Mouse (Mus musculus): Measurements from ENCODE around the gene Nes. TPM values are rescaled to one million over a fixed set of nuclear protein-coding genes. Genes with fewer than 3 reads are reported as not detected.
A peak's percentile ranks its signal among the peaks of the same experiment; 100 is the strongest.

Nes gene
- total RNA-seq, 1 experiment: 29.4 TPM

GRCm38 (mm10) chr3:88000816-88001595 lies 30.1 kb downstream of the Nes start:
- in situ Hi-C loops (cut with MboI; ENCODE audit: low sequenced_read_pairs in 2 of 2, unreplicated experiment in 2 of 2): no loop called here
- H3K4me3 ChIP-seq (ENCODE audit: insufficient read depth in 1 of 2, low read depth in 1 of 2, low read length in 2 of 2, poor library complexity in 1 of 2, severe bottlenecking in 1 of 2): peak overlapping the region in 1 of 2 experiments; percentile 80; a peak in 2 of 4 replicates
- TF ChIP-seq ZC3H11A (IDR thresholded peaks at IDR 0.05; ENCODE audit: borderline replicate concordance, low read depth, low read length) (no peak), MAFK (IDR thresholded peaks at IDR 0.05; ENCODE audit: insufficient read depth, low read depth, low read length) (no peak), HCFC1 (IDR thresholded peaks at IDR 0.05; ENCODE audit: borderline replicate concordance, insufficient read depth, low read length) (no peak), ZNF384 (IDR thresholded peaks at IDR 0.05; ENCODE audit: low read depth, low read length) (no peak), CHD2 (IDR thresholded peaks at IDR 0.05; ENCODE audit: low read depth, low read length) (no peak)
- no peaks in the 10 kb centered on the region for H3K9me3 ChIP-seq (ENCODE audit: control insufficient read depth, insufficient read depth, low read depth, low read length)
- H3K36me3 ChIP-seq (ENCODE audit: control insufficient read depth, insufficient read depth, low read length, poor library complexity, severe bottlenecking): no peaks in the 10 kb centered on the region
- no peak overlapping the region for H3K27ac ChIP-seq (ENCODE audit: insufficient read depth, low read depth, low read length, poor library complexity, severe bottlenecking)
- no peak for DNase-seq (ENCODE audit: low read depth, low spot score)
- no peak overlapping the region for H3K9ac ChIP-seq (ENCODE audit: insufficient read depth, low read depth, low read length, poor library complexity, severe bottlenecking)
- H3K4me1 ChIP-seq (ENCODE audit: control insufficient read depth in 2 of 2, insufficient read depth in 2 of 2, low read length in 2 of 2, poor library complexity in 1 of 2): peaks cover 0 to 15% of the 10 kb centered on the region in 2 experiments; a peak in 2 of 4 replicates

- peak overlapping the region; percentile 27 to 46 for H3K4me3 ChIP-seq (ENCODE audit: insufficient read depth in 1 of 2, low read depth in 1 of 2, low read length in 2 of 2, poor library complexity in 1 of 2, severe bottlenecking in 1 of 2)
- TF ChIP-seq ZNF384 (IDR thresholded peaks at IDR 0.05; ENCODE audit: low read depth, low read length) (no peak), HCFC1 (IDR thresholded peaks at IDR 0.05; ENCODE audit: borderline replicate concordance, insufficient read depth, low read length) (no peak), CHD2 (IDR thresholded peaks at IDR 0.05; ENCODE audit: low read depth, low read length) (no peak), MAFK (IDR thresholded peaks at IDR 0.05; ENCODE audit: insufficient read depth, low read depth, low read length) (no peak)
- DNase-seq (ENCODE audit: low read depth, low spot score): no peak
These were observed 31.6 kb downstream of the Nes start for GRCm38 (mm10) chr3:88002291-88002976.

DNA sequence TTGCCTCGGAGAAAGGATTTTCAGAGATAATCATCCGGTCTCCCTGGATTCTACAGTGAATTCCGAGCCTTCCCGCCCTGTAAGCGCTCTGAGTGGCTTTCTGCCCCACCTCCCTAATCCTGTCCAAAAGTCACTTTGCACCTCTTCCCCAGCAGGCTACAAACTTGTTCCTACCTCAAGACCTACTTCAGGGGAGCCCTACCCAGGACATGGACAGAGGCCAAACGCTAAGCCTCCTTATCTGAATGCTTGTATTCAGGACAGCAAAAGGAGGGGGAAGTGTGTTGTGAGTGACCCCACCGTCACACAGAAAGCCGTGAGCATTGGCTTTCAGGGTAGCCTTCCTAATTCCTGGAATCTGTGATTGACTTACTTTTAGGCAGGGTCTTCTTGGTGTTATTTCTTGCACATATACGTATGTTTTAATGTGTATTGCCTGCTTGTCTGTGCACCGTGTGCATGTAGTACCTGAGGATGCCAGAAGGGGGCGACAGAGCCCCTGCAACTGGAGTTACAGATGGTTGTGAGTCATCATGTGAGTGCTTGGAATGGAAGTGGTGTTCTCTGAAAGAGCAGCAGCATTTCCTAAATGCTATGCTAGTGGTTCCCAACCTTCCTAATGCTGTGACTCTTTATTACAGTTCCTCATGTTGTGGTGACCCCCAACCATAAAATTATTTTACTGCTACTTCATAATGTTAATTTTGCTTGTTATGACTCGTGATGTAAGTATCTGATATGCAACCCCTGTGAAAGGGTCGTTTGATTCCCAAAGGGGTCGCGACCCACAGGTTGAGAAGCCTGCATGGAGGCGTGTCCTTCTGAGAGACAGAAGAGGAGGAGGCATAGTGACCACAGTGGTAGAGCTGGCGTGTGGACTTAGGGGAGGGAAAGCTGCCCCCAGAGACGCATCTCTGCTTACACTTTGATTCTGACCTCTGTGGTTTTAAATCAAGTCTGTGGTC lies 35.2 kb downstream of the Nes start:
- in situ Hi-C loops (cut with MboI; ENCODE audit: low sequenced_read_pairs in 2 of 2, unreplicated experiment in 2 of 2): no loop called here
- Histone ChIP-seq H3K36me3 (ENCODE audit: control insufficient read depth, insufficient read depth, low read length, poor library complexity, severe bottlenecking) (no peaks in the 10 kb centered on the region), H3K4me1 (ENCODE audit: control insufficient read depth in 2 of 2, insufficient read depth in 2 of 2, low read length in 2 of 2, poor library complexity in 1 of 2) (peaks cover 0 to 8% of the 10 kb centered on the region in 2 experiments; a peak in 2 of 4 replicates), H3K9me3 (ENCODE audit: control insufficient read depth, insufficient read depth, low read depth, low read length) (no peaks in the 10 kb centered on the region), H3K4me3 (ENCODE audit: insufficient read depth in 1 of 2, low read depth in 1 of 2, low read length in 2 of 2, poor library complexity in 1 of 2, severe bottlenecking in 1 of 2) (no peak overlapping the region), H3K9ac (ENCODE audit: insufficient read depth, low read depth, low read length, poor library complexity, severe bottlenecking) (no peak overlapping the region), H3K27ac (ENCODE audit: insufficient read depth, low read depth, low read length, poor library complexity, severe bottlenecking) (no peak overlapping the region)
- TF ChIP-seq ZC3H11A (IDR thresholded peaks at IDR 0.05; ENCODE audit: borderline replicate concordance, low read depth, low read length): 0 out of 2 replicates have a peak, but pooled peaks have one; percentile 38
- no peak for TF ChIP-seq MAFK (IDR thresholded peaks at IDR 0.05; ENCODE audit: insufficient read depth, low read depth, low read length)
- TF ChIP-seq ZNF384 (IDR thresholded peaks at IDR 0.05; ENCODE audit: low read depth, low read length): no peak
- TF ChIP-seq CHD2 (IDR thresholded peaks at IDR 0.05; ENCODE audit: low read depth, low read length): peak; percentile 92
- TF ChIP-seq HCFC1 (IDR thresholded peaks at IDR 0.05; ENCODE audit: borderline replicate concordance, insufficient read depth, low read length): no peak
- DNase-seq (ENCODE audit: low read depth, low spot score): peak; percentile 62

More at GRCm38 (mm10) chr3:88002291-88002976, 31.6 kb downstream of the Nes start:
- H3K9me3 ChIP-seq (ENCODE audit: control insufficient read depth, insufficient read depth, low read depth, low read length): no peaks in the 10 kb centered on the region
- peaks cover 0 to 12% of the 10 kb centered on the region in 2 experiments; a peak in 2 of 4 replicates for H3K4me1 ChIP-seq (ENCODE audit: control insufficient read depth in 2 of 2, insufficient read depth in 2 of 2, low read length in 2 of 2, poor library complexity in 1 of 2)
- in situ Hi-C loops (cut with MboI; ENCODE audit: low sequenced_read_pairs in 2 of 2, unreplicated experiment in 2 of 2): no loop called here
- H3K36me3 ChIP-seq (ENCODE audit: control insufficient read depth, insufficient read depth, low read length, poor library complexity, severe bottlenecking): no peaks in the 10 kb centered on the region
- no peak overlapping the region for H3K9ac ChIP-seq (ENCODE audit: insufficient read depth, low read depth, low read length, poor library complexity, severe bottlenecking)
- no peak overlapping the region for H3K27ac ChIP-seq (ENCODE audit: insufficient read depth, low read depth, low read length, poor library complexity, severe bottlenecking)

DNA sequence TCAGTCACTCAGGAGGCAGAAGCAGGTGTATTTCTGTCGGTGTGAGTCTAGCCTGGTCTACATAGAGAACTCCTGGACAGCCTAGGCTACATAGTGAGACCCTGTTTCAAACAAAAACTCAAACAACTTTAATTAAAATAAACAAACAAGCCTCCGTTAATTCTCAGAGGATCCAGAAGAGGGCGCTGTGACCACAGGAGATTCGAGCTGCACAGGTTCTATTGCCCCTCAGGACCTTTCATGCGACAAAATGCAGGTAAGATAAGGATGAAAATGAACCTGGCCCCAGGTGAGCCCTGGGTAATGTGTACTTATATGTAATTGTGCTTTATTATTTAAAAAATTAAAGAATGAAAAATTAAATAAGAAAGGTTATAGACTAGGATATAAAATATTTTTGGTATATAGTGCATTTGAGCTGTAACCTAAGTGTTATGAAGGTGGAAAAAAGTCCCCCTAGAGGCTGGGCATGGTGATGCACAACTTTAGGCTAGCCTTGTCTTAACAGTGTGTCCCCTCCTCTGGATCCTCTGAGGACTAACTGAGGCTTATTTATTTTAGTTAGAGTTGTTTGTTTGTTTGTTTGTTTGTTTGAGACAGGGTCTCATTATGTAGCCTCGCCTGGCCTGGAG lies 39.9 kb downstream of the Nes start:
- TF ChIP-seq HCFC1 (IDR thresholded peaks at IDR 0.05; ENCODE audit: borderline replicate concordance, insufficient read depth, low read length) (no peak), ZC3H11A (IDR thresholded peaks at IDR 0.05; ENCODE audit: borderline replicate concordance, low read depth, low read length) (0 out of 2 replicates have a peak, but pooled peaks have one; percentile 10)
- Histone ChIP-seq H3K9me3 (ENCODE audit: control insufficient read depth, insufficient read depth, low read depth, low read length) (no peaks in the 10 kb centered on the region), H3K36me3 (ENCODE audit: control insufficient read depth, insufficient read depth, low read length, poor library complexity, severe bottlenecking) (no peaks in the 10 kb centered on the region), H3K4me3 (ENCODE audit: insufficient read depth in 1 of 2, low read depth in 1 of 2, low read length in 2 of 2, poor library complexity in 1 of 2, severe bottlenecking in 1 of 2) (no peak overlapping the region), H3K9ac (ENCODE audit: insufficient read depth, low read depth, low read length, poor library complexity, severe bottlenecking) (no peak overlapping the region), H3K27ac (ENCODE audit: insufficient read depth, low read depth, low read length, poor library complexity, severe bottlenecking) (no peak overlapping the region), H3K4me1 (ENCODE audit: control insufficient read depth in 2 of 2, insufficient read depth in 2 of 2, low read length in 2 of 2, poor library complexity in 1 of 2) (no peaks in the 10 kb centered on the region)
- in situ Hi-C loops (cut with MboI; ENCODE audit: low sequenced_read_pairs in 2 of 2, unreplicated experiment in 2 of 2): no loop called here
- peak; percentile 72 for DNase-seq (ENCODE audit: low read depth, low spot score)

Data from ES-E14 (cell line).